Mouse (Mus musculus): ENCODE data around the gene Ldb2. TPM values are rescaled to one million over a fixed set of nuclear protein-coding genes. Genes with fewer than 3 reads are reported as not detected.

Ldb2 gene
- polyA plus RNA-seq, 1 experiment from 2014 or later = 8.8 TPM

DNA sequence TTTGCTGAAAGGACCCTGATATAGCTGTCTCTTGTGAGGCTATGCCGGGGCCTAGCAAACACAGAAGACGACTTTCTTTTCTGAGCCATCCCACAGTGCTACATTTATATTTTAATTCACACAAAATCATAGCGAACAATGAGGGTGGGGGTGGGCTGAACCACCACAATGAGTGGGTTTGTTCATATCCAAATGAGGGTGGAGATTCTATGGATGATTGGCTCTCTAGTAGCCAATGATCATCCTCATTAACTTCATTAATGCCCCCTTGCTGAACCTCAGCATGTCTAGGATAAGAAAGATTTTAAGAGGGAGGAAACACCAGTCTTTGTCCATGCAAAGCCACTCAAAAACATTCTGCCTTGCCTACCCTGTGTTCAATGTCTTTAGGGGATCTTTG lies 156.4 kb downstream of the Ldb2 start:
- Histone ChIP-seq H3K4me2 (no peak overlapping the region), H3K27ac (ENCODE audit: poor library complexity, severe bottlenecking) (no peak overlapping the region), H3K4me3 (no peak overlapping the region), H3K36me3 (no peaks in the 10 kb centered on the region), H3K9me3 (replicated peaks) (no peaks in the 10 kb centered on the region), H3K27me3 (replicated peaks) (no peaks in the 10 kb centered on the region), H3K4me1 (replicated peaks) (0 out of 2 replicates have a peak, but pooled peaks cover 4% of the 10 kb centered on the region), H3K9ac (no peak overlapping the region)
- no peak for ATAC-seq (ENCODE audit: insufficient number of reproducible peaks, low FRiP score)
- 76% methylated on average over 3 of the region's 3 CpGs for WGBS

GRCm38 (mm10) chr5:44641060-44641459 lies 158.4 kb downstream of the Ldb2 start:
- ATAC-seq (ENCODE audit: insufficient number of reproducible peaks, low FRiP score) = no peak

DNA sequence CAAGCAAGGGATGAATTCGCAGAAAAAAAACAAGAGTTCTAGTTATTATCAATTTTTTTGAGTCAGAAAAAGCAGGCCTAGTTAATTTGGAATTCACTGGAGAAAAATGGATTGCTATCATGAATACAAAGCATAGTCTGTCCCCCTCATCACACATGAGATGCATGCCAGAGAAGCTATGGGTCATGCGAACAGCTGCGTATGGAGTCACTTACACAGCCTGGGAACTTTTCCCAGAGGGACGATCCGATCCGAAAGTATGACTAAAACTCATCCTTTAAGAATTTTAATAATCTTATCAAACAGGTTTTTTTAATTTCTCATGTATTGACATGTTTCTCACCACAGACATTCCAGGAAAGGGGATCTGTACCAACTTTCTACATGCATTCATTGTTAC lies 163.9 kb downstream of the Ldb2 start:
- no peaks in the 10 kb centered on the region for H3K4me1 ChIP-seq (replicated peaks)
- no peaks in the 10 kb centered on the region for H3K36me3 ChIP-seq
- no peak overlapping the region for H3K27ac ChIP-seq (ENCODE audit: poor library complexity, severe bottlenecking)
- no peak overlapping the region for H3K4me2 ChIP-seq
- H3K27me3 ChIP-seq (replicated peaks) = no peaks in the 10 kb centered on the region
- no peak for ATAC-seq (ENCODE audit: insufficient number of reproducible peaks, low FRiP score)
- H3K9ac ChIP-seq = no peak overlapping the region
- WGBS = 74% methylated on average over 6 of the region's 6 CpGs
- no peaks in the 10 kb centered on the region for H3K9me3 ChIP-seq (replicated peaks)
- no peak overlapping the region for H3K4me3 ChIP-seq

More at GRCm38 (mm10) chr5:44641060-44641459, 158.4 kb downstream of the Ldb2 start:
- no peaks in the 10 kb centered on the region for H3K27me3 ChIP-seq (replicated peaks)
- no peak overlapping the region for H3K4me3 ChIP-seq
- no peak overlapping the region for H3K9ac ChIP-seq
- H3K4me1 ChIP-seq (replicated peaks) = no peaks in the 10 kb centered on the region
- H3K36me3 ChIP-seq = no peaks in the 10 kb centered on the region
- no peaks in the 10 kb centered on the region for H3K9me3 ChIP-seq (replicated peaks)
- 74% methylated on average over 4 of the region's 4 CpGs for WGBS
- no peak overlapping the region for H3K4me2 ChIP-seq
- no peak overlapping the region for H3K27ac ChIP-seq (ENCODE audit: poor library complexity, severe bottlenecking)

GRCm38 (mm10) chr5:44629034-44629625 lies 170.3 kb downstream of the Ldb2 start:
- no peaks in the 10 kb centered on the region for H3K36me3 ChIP-seq
- no peak for ATAC-seq (ENCODE audit: insufficient number of reproducible peaks, low FRiP score)
- H3K4me1 ChIP-seq (replicated peaks) = no peaks in the 10 kb centered on the region
- H3K4me2 ChIP-seq = no peak overlapping the region
- no peak overlapping the region for H3K4me3 ChIP-seq
- H3K9ac ChIP-seq = no peak overlapping the region
- H3K27ac ChIP-seq (ENCODE audit: poor library complexity, severe bottlenecking) = no peak overlapping the region
- 79% methylated on average over 3 of the region's 3 CpGs for WGBS
- H3K27me3 ChIP-seq (replicated peaks) = no peaks in the 10 kb centered on the region
- no peaks in the 10 kb centered on the region for H3K9me3 ChIP-seq (replicated peaks)

- no peak overlapping the region for H3K4me2 ChIP-seq
- H3K27ac ChIP-seq (ENCODE audit: poor library complexity, severe bottlenecking) = no peak overlapping the region
- H3K9me3 ChIP-seq (replicated peaks) = no peaks in the 10 kb centered on the region
- WGBS = 79% methylated on average over 5 of the region's 5 CpGs
- no peak overlapping the region for H3K4me3 ChIP-seq
- ATAC-seq (ENCODE audit: insufficient number of reproducible peaks, low FRiP score) = no peak
- no peak overlapping the region for H3K9ac ChIP-seq
- H3K4me1 ChIP-seq (replicated peaks) = no peaks in the 10 kb centered on the region
- no peaks in the 10 kb centered on the region for H3K27me3 ChIP-seq (replicated peaks)
- H3K36me3 ChIP-seq = no peaks in the 10 kb centered on the region
Observed at GRCm38 (mm10) chr5:44627487-44627886, 172.0 kb downstream of the Ldb2 start.

- WGBS = 74% methylated on average over 2 of the region's 2 CpGs
- no peak overlapping the region for H3K9ac ChIP-seq
- no peak overlapping the region for H3K27ac ChIP-seq (ENCODE audit: poor library complexity, severe bottlenecking)
- no peaks in the 10 kb centered on the region for H3K27me3 ChIP-seq (replicated peaks)
- H3K9me3 ChIP-seq (replicated peaks) = no peaks in the 10 kb centered on the region
- no peak for ATAC-seq (ENCODE audit: insufficient number of reproducible peaks, low FRiP score)
- H3K4me2 ChIP-seq = no peak overlapping the region
- H3K4me3 ChIP-seq = no peak overlapping the region
- H3K36me3 ChIP-seq = no peaks in the 10 kb centered on the region
- no peaks in the 10 kb centered on the region for H3K4me1 ChIP-seq (replicated peaks)
Observed at GRCm38 (mm10) chr5:44626885-44627284, 172.6 kb downstream of the Ldb2 start.

- no peaks in the 10 kb centered on the region for H3K36me3 ChIP-seq
- H3K9ac ChIP-seq = no peak overlapping the region
- no peak overlapping the region for H3K27ac ChIP-seq (ENCODE audit: poor library complexity, severe bottlenecking)
- H3K9me3 ChIP-seq (replicated peaks) = no peaks in the 10 kb centered on the region
- no peak for ATAC-seq (ENCODE audit: insufficient number of reproducible peaks, low FRiP score)
- H3K4me2 ChIP-seq = no peak overlapping the region
- 51% methylated on average over 2 of the region's 2 CpGs for WGBS
- H3K4me1 ChIP-seq (replicated peaks) = no peaks in the 10 kb centered on the region
- no peak overlapping the region for H3K4me3 ChIP-seq
- H3K27me3 ChIP-seq (replicated peaks) = no peaks in the 10 kb centered on the region
Observed at GRCm38 (mm10) chr5:44626114-44626513, 173.4 kb downstream of the Ldb2 start.

- Histone ChIP-seq H3K4me2 (no peak overlapping the region), H3K27ac (ENCODE audit: poor library complexity, severe bottlenecking) (no peak overlapping the region), H3K36me3 (no peaks in the 10 kb centered on the region), H3K27me3 (replicated peaks) (no peaks in the 10 kb centered on the region), H3K9me3 (replicated peaks) (no peaks in the 10 kb centered on the region), H3K4me3 (no peak overlapping the region), H3K9ac (no peak overlapping the region), H3K4me1 (replicated peaks) (no peaks in the 10 kb centered on the region)
- WGBS = 78% methylated on average over 7 of the region's 7 CpGs
- ATAC-seq (ENCODE audit: insufficient number of reproducible peaks, low FRiP score) = no peak
Observed at GRCm38 (mm10) chr5:44615677-44616076, 183.8 kb downstream of the Ldb2 start.

- Histone ChIP-seq H3K4me3 (no peak overlapping the region), H3K4me2 (no peak overlapping the region), H3K9me3 (replicated peaks) (no peaks in the 10 kb centered on the region), H3K27me3 (replicated peaks) (peaks cover 13% of the 10 kb centered on the region), H3K27ac (ENCODE audit: poor library complexity, severe bottlenecking) (no peak overlapping the region), H3K4me1 (replicated peaks) (no peaks in the 10 kb centered on the region), H3K36me3 (no peaks in the 10 kb centered on the region), H3K9ac (no peak overlapping the region)
- WGBS = 65% methylated on average over 2 of the region's 2 CpGs
- no peak for ATAC-seq (ENCODE audit: insufficient number of reproducible peaks, low FRiP score)
Observed at GRCm38 (mm10) chr5:44608901-44609300, 190.6 kb downstream of the Ldb2 start.

DNA sequence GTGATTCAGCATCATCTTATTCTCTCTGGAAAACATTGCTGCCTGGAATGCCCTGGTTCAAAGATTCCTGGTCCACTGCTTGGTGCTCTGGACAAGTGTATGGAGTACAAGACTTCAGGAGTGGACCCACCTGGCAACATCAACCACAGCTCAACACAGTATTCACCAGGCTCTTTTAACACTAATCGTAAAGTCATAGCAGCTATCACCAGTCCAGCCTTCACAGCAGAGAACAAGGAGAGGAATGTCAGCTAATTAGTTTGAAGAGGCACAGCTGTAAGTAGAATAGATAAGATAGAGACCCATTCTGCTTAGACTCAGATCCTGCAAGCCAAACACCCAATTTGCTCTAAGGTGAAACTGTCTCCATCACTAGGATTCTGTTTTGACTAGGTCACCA lies 198.1 kb downstream of the Ldb2 start:
- no peak overlapping the region for H3K27ac ChIP-seq (ENCODE audit: poor library complexity, severe bottlenecking)
- 0 out of 2 replicates have a peak, but pooled peaks cover 2% of the 10 kb centered on the region for H3K9me3 ChIP-seq (replicated peaks)
- WGBS = 6% methylated on average over 1 of the region's 1 CpGs
- no peak overlapping the region for H3K9ac ChIP-seq
- no peak overlapping the region for H3K4me3 ChIP-seq
- ATAC-seq (ENCODE audit: insufficient number of reproducible peaks, low FRiP score) = peak; percentile 68; the same call in 1 of the 2 replicates
- H3K4me2 ChIP-seq = no peak overlapping the region
- peaks cover 27% of the 10 kb centered on the region for H3K27me3 ChIP-seq (replicated peaks)
- peaks cover 11% of the 10 kb centered on the region for H3K4me1 ChIP-seq (replicated peaks)
- H3K36me3 ChIP-seq = no peaks in the 10 kb centered on the region

DNA sequence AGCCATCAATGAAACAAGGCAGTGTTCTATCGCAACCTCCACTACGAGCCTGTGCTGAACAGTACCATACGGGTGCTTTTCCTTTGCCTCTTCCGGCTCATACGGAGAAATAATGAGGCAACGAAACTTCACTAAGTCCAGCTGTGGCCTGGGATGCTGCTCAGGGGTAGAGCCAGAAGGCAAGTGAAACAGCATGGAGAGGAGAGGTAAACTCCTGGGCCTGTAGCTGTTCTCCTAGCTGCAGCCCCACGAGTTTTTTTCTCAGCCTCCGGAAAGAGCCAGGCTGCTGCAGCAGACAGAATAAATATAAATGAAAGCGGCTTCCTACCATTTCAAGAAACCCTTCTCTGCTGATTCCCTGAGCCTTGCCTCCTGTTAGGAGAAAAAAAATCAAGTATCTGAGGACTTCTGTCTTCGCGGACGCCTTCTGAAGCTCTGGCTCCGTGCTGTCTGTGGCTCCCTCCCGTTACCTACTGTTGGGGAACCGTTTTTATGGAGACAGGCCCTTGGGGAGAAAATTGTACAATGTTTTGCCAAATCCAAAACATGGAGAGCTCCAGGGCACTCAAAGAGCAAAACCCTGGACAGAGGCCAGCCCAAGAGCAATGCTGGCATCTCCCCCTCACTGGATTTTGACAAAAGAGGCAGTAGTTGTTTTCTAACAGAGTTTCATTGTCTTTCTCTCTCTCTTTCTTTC lies 205.8 kb downstream of the Ldb2 start:
- Histone ChIP-seq H3K4me2 (peak overlapping the region; percentile 1; the same call in 1 of the 2 replicates), H3K27ac (ENCODE audit: poor library complexity, severe bottlenecking) (peak overlapping the region; percentile 38; the same call in 1 of the 2 replicates), H3K4me3 (no peak overlapping the region)

More for the DNA sequence above, 205.8 kb downstream of the Ldb2 start:
- Histone ChIP-seq H3K27me3 (replicated peaks) (peaks cover 26% of the 10 kb centered on the region), H3K9ac (no peak overlapping the region), H3K36me3 (no peaks in the 10 kb centered on the region), H3K9me3 (replicated peaks) (no peaks in the 10 kb centered on the region), H3K4me1 (replicated peaks) (peaks cover 5% of the 10 kb centered on the region)
- 64% methylated on average over 15 of the region's 15 CpGs for WGBS
- no peak for ATAC-seq (ENCODE audit: insufficient number of reproducible peaks, low FRiP score)

Data from heart, embryonic 12.5 days (tissue).